Mouse (Mus musculus) liver, adult 2 months (tissue): ENCODE data around the gene Rbm14.

Source experiments
- CTCF ChIP-seq: fragments of 200-500 bp; IDR thresholded peaks from 2 replicates; pipeline ENCODE4 v1.5.1; 2011; ENCODE audit warnings: low read depth, low read length, control low read depth
- POLR2A ChIP-seq: fragments of 200-500 bp; IDR thresholded peaks from 2 replicates; pipeline ENCODE4 v1.6.1; 2011; ENCODE audit warnings: low read length, control low read depth; ENCODE audit not compliant: insufficient read depth; ENCODE audit errors: extremely low read depth

GRCm38 (mm10) chr19:4855470-4855820 lies 44.0 kb upstream of the Rbm14 start:
- TF ChIP-seq POLR2A (no peak), CTCF (no peak)
